Mouse (Mus musculus) ES-E14 (cell line): ENCODE results near the gene Slc37a1. TPM values are rescaled to one million over a fixed set of nuclear protein-coding genes. Genes with fewer than 3 reads are reported as not detected.
A peak's percentile ranks its signal among the peaks of the same experiment; 100 is the strongest.

Source experiments
- DNase-seq: peaks from one replicate; pipeline ENCODE4 v3.0.0-alpha.2; 2013; ENCODE audit warnings: low read depth, low spot score
- H3K27ac ChIP-seq: 2 replicates; pipeline ENCODE4 v1.5.1; 2012; ENCODE audit warnings: low read depth, mild to moderate bottlenecking, low read length, moderate library complexity, mixed read lengths; ENCODE audit not compliant: poor library complexity, insufficient read depth, severe bottlenecking
- H3K36me3 ChIP-seq: 2 replicates; pipeline ENCODE4 v1.6.1; 2012; ENCODE audit warnings: mild to moderate bottlenecking, low read length, moderate library complexity, mixed read lengths; ENCODE audit not compliant: control insufficient read depth, poor library complexity, insufficient read depth, severe bottlenecking
- H3K4me1 ChIP-seq, 2 experiments: fragments of 150-350 bp in 1 of 2; sonication (generic) in 1 of 2; 2 replicates each; pipeline ENCODE4 v1.6.1; 2012; ENCODE audit warnings: low read length in 2 of 2, mild to moderate bottlenecking in 1 of 2, mixed read lengths in 1 of 2; ENCODE audit not compliant: control insufficient read depth in 2 of 2, insufficient read depth in 2 of 2, poor library complexity in 1 of 2
- H3K4me3 ChIP-seq, 2 experiments: fragments of 150-350 bp in 1 of 2; sonication (generic) in 1 of 2; 2 replicates each; pipeline ENCODE4 v1.5.1; 2012; ENCODE audit warnings: low read length in 2 of 2, low read depth in 1 of 2, mild to moderate bottlenecking in 1 of 2, mixed read lengths in 1 of 2; ENCODE audit not compliant: insufficient read depth in 1 of 2, poor library complexity in 1 of 2, severe bottlenecking in 1 of 2
- H3K9ac ChIP-seq: 2 replicates; pipeline ENCODE4 v1.6.1; 2012; ENCODE audit warnings: low read depth, mild to moderate bottlenecking, low read length, mixed read lengths; ENCODE audit not compliant: poor library complexity, insufficient read depth, severe bottlenecking
- H3K9me3 ChIP-seq: fragments of 150-350 bp; sonication (generic); 2 replicates; pipeline ENCODE4 v1.6.1; 2012; ENCODE audit warnings: low read depth, mild to moderate bottlenecking, low read length; ENCODE audit not compliant: control insufficient read depth, insufficient read depth
- CHD2 ChIP-seq: IDR thresholded peaks from 2 replicates; pipeline ENCODE4 v1.6.1; 2014; ENCODE audit warnings: mild to moderate bottlenecking, low read depth, low read length, inconsistent platforms
- HCFC1 ChIP-seq: IDR thresholded peaks from 2 replicates; pipeline ENCODE4 v1.6.1; 2012; ENCODE audit warnings: low read length, inconsistent platforms, borderline replicate concordance; ENCODE audit not compliant: insufficient read depth
- MAFK ChIP-seq: IDR thresholded peaks from 2 replicates; pipeline ENCODE4 v1.6.1; 2014; ENCODE audit warnings: mild to moderate bottlenecking, low read depth, low read length, inconsistent platforms; ENCODE audit not compliant: insufficient read depth
- ZC3H11A ChIP-seq: IDR thresholded peaks from 2 replicates; pipeline ENCODE4 v1.6.1; 2012; ENCODE audit warnings: low read depth, mild to moderate bottlenecking, inconsistent platforms, low read length, borderline replicate concordance
- ZNF384 ChIP-seq: IDR thresholded peaks from 2 replicates; pipeline ENCODE4 v1.6.1; 2012; ENCODE audit warnings: low read depth, low read length, inconsistent platforms
- in situ Hi-C, 2 experiments: fragments of 600-800 bp; cut with MboI; formaldehyde crosslinking; loops; one replicate each; pipeline ENCODE4 v1.15.1; 2025; ENCODE audit warnings: low sequenced_read_pairs in 2 of 2, inconsistent platforms in 1 of 2; ENCODE audit not compliant: unreplicated experiment in 2 of 2
- total RNA-seq: library from RNA; depleted of rRNA; stranded (reverse); fragments of 300-350 nt; gene quantifications from 2 replicates; pipeline ENCODE4 v1.2.3, GENCODE M21; 2012

Gene Slc37a1
- total RNA-seq, 1 experiment: 37.5 TPM

GRCm38 (mm10) chr17:31317521-31318272 lies 31.1 kb downstream of the Slc37a1 start:
- TF ChIP-seq MAFK: no peak
- TF ChIP-seq CHD2: no peak
- TF ChIP-seq HCFC1: no peak
- no peak for TF ChIP-seq ZNF384
- peak; percentile 18; the same call in 1 of the 2 replicates for TF ChIP-seq ZC3H11A
- Histone ChIP-seq H3K9me3 (no peaks in the 10 kb centered on the region), H3K4me3 (peak overlapping the region in 1 of 2 experiments; percentile 24; a peak in 1 of 4 replicates), H3K4me1 (peaks cover 2 to 32% of the 10 kb centered on the region in 2 experiments; a peak in 3 of 4 replicates), H3K27ac (no peak overlapping the region), H3K36me3 (peaks cover 9% of the 10 kb centered on the region; the same call in 1 of the 2 replicates), H3K9ac (peak overlapping the region; percentile 31; the same call in 1 of the 2 replicates)
- in situ Hi-C loops: no loop called here
- DNase-seq: no peak

- Histone ChIP-seq H3K9me3 (no peaks in the 10 kb centered on the region), H3K4me3 (no peak overlapping the region), H3K4me1 (peaks cover 0 to 32% of the 10 kb centered on the region in 2 experiments; a peak in 2 of 4 replicates), H3K36me3 (peaks cover 7% of the 10 kb centered on the region; the same call in 1 of the 2 replicates), H3K9ac (no peak overlapping the region), H3K27ac (no peak overlapping the region)
- TF ChIP-seq CHD2 (no peak), MAFK (no peak), ZC3H11A (no peak), HCFC1 (no peak), ZNF384 (no peak)
- no peak for DNase-seq
- in situ Hi-C loops: no loop called here
Observed at GRCm38 (mm10) chr17:31318906-31319767, 32.5 kb downstream of the Slc37a1 start.

GRCm38 (mm10) chr17:31321425-31321824 lies 34.8 kb downstream of the Slc37a1 start:
- Histone ChIP-seq H3K9ac (peak overlapping the region; percentile 27; the same call in 1 of the 2 replicates), H3K36me3 (peaks cover 3% of the 10 kb centered on the region; the same call in 1 of the 2 replicates), H3K4me3 (no peak overlapping the region), H3K9me3 (no peaks in the 10 kb centered on the region), H3K4me1 (peaks cover 0 to 36% of the 10 kb centered on the region in 2 experiments; a peak in 2 of 4 replicates), H3K27ac (no peak overlapping the region)
- DNase-seq: no peak
- in situ Hi-C loops: no loop called here
- TF ChIP-seq HCFC1: no peak
- TF ChIP-seq CHD2: no peak
- TF ChIP-seq ZC3H11A: no peak
- no peak for TF ChIP-seq ZNF384
- TF ChIP-seq MAFK: no peak

- in situ Hi-C loops: no loop called here
- Histone ChIP-seq H3K36me3 (no peaks in the 10 kb centered on the region; the same call in 1 of the 2 replicates), H3K27ac (no peak overlapping the region; the same call in 1 of the 2 replicates), H3K9ac (peak overlapping the region; percentile 27; the same call in 1 of the 2 replicates), H3K4me3 (peak overlapping the region in 1 of 2 experiments; percentile 31; a peak in 1 of 4 replicates), H3K9me3 (no peaks in the 10 kb centered on the region), H3K4me1 (peaks cover 0 to 39% of the 10 kb centered on the region in 2 experiments; a peak in 2 of 4 replicates)
- no peak for DNase-seq
- no peak for TF ChIP-seq CHD2
- no peak for TF ChIP-seq HCFC1
- no peak for TF ChIP-seq ZNF384
- TF ChIP-seq ZC3H11A: no peak
- no peak for TF ChIP-seq MAFK
Observed at GRCm38 (mm10) chr17:31322446-31322845, 35.9 kb downstream of the Slc37a1 start.
